Mouse (Mus musculus) T-cell, adult 2 months (primary cell): ENCODE results near the gene Smndc1.
A peak's percentile ranks its signal among the peaks of the same experiment; 100 is the strongest.

ENCODE experiments used
- DNase-seq: peaks from one replicate; pipeline ENCODE4 v3.0.0; 2022; ENCODE audit warnings: low spot score

Smndc1 gene

DNA sequence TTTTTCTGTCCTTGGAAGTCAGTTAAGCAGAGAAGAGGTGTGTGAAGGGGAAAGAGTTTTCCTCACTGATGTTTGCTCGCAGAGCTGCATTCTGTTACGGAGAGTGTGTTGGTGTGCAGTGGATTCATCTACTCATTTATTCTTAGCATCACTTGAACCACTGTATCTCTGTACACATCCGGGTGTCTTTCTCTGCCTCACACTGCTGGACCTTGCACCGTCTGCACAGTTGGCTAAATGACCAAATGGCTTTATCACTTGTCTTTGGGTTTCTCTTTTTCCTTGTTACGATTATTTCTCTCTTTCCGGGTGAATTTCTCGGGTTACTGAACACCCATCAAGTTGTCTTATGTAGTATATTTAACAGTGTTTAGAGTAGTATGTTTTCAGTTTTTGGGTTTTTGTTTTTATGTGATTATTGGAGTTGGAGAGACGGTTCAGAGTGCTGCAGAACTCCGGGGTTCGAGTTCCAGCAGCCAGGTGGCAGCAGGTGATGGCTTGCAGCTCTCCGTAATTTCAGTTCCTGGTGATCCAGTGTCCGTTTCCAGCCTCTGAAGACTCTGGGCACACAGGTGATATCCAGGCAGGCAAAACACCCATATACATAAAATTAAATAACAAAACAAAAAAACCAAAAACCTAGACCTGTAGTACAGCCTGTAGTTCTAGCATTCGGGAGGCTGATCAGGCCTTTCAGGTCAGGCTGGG is 47.0 kb downstream of the Smndc1 start:
- no peak for DNase-seq

DNA sequence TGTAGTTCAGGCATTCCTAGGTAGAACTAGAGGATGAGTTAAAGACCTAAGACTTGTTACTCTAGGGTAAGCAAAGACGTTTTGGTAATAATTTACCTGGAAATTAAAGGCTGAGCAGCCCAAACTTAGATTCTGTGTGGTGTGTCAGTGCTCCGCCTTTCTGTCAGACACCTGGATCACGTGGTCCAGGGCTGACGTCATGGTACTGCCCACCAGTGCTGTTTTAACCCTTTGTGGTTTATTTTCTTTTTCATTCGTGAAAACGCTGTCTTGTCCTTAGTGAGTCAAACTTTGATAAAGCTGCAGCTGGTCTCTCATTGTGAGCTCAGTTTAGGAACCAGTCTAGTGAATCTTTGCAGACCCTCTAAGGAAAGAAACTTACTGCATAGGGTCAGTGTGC is 50.0 kb downstream of the Smndc1 start:
- DNase-seq, result no peak

DNA sequence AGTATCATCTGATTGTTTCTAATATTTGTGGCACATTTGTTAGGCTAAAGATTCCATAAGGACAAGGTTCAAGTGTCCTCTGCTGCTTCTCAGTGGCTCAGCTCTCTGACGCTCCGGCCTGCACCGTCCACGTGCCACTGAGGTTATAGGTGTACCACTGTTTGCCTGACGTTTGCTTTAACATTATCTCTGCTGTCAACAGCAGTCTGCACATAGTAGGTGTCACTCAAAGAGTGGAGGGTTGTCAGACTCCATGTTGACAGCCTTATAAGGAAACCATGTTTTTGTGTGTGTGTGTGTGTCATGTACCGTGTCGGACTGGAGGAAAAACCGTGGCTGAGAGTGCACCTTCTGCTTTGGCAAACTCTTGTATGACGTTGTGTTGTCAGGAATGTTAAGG is 55.1 kb downstream of the Smndc1 start:
- no peak for DNase-seq

DNA sequence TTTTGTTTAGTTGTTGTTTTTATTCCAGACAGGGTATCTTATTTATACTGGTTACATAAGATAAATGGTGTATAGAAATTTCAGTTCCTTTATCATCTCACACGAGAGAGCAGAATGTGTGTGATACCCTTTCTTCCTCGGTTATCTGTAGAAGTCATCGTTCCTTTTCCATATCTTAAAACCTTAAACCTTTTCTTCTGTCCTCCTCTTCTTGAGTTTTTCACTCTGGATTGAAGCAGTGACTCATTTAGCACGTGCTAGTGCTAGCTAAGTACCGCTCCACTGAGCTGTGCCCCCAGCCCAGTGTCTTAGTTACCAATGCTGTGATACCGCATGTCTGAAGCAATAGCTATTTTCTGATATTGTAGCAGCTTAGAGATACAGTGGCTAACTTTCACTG is 56.6 kb downstream of the Smndc1 start:
- DNase-seq, result no peak

DNA sequence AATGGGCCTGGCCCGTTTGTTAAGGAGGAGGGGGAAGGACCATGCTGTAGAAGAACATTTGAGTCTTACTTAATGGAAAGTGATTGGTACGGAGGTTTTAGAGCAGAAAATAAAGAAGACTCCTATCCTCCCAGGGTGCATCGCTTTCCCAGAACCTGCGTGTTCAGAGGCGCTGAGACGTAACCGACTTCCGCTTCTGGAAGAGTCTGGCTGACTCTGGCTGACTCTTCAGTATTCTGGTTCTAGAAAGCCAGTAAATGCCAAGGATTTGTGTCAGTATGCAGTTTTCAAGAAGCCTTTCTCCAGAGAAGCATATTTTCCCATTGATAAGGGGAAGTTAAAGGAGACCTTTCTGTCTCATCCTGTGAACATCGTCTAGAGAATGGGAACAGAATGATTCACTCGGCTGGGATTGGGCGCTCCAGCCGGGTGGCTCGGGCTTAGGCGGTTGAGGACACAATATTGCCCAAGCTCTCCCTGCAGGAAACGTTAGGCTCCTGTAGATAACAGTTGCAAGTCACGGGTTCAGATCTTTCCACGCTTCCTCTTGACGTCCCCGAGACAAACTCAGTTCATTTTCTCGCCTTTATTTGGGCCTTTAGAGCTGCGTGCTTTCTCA is 58.4 kb downstream of the Smndc1 start:
- DNase-seq, result no peak

DNA sequence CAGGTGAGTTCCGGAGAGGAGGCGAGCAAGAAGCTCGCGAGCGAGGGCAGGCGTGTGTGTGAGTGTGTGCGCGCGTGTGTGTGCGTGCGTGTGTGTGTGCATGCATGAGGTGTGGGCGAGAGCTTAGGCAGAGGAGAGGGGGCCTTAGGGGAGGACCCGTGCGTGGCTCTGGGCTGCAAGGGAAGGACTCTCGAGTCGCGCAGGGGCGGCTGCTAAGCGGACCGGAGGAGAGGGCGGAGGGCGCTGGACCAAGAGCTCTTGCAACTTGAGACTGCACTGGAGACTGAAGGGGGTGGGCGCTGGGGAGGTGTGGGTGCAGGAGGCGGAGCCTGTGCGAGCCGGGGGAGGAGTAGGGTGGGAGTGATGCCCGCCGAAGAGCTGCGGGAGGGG is 60.4 kb downstream of the Smndc1 start:
- peak; percentile 54 for DNase-seq
